In genomic region chr5:7448001-7448400, GRCm38 (mm10) we compare ENCODE assay signal across 8 mouse cellular contexts.
"Had no signal": no experiment of that assay in that cellular context is flagged by ENCODE, and none has a peak within 500 bp of the region (broad histone marks: within the 10 kb centered on the region; RNA-seq: fewer than 3 reads in every experiment).

No protein-coding gene starts in this region.

- DNase-seq: kidney, postnatal 10 days; kidney, postnatal 4 days; liver; liver, embryonic 13.5 days; liver, postnatal 0 days; lung, postnatal 14 days; thymus, adult 2 months; thymus, postnatal 25 days had no signal
